Mouse (Mus musculus): ENCODE data around the gene Bcar3.

The Bcar3 gene

GRCm38 (mm10) chr3:122334375-122334774 is 40.4 kb downstream of the Bcar3 start:
- intact Hi-C loops (cut with DNase I): no loop called here

- intact Hi-C loops (cut with DNase I): loop anchor here (5.0 kb wide), 1 partner anchor 61 kb away; no protein-coding TSS in a partner anchor
Observed at GRCm38 (mm10) chr3:122336030-122336429, 42.1 kb downstream of the Bcar3 start.

DNA sequence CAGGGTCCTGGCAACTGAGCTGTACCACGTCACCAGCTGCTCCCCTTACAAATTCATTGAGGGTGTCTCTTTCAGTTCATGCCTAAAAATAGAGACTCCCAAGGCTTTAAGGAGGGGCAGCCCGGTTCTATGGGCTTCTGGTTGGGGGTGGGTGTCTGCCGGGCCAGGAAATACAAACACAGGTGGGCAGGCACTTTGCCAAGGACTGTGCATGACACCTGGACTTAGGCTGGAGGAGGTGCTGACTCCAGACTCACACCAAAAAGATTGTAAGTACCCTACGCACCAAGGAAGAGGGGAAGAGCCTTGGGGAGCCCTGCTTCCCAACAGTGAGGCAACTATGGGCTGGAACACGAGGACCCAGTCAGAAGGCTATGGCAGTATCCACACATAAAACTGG is 44.1 kb downstream of the Bcar3 start:
- intact Hi-C loops (cut with DNase I): loop anchor here (5.0 kb wide), 1 partner anchor 59 kb away; no protein-coding TSS in a partner anchor

- intact Hi-C loops (cut with DNase I): loop anchor here (5.0 kb wide), 1 partner anchor 58 kb away; no protein-coding TSS in a partner anchor
Observed at GRCm38 (mm10) chr3:122338897-122339296, 45.0 kb downstream of the Bcar3 start.

- intact Hi-C loops (cut with DNase I): no loop called here
Observed at GRCm38 (mm10) chr3:122340135-122341068, 46.5 kb downstream of the Bcar3 start.

GRCm38 (mm10) chr3:122343437-122343853 is 49.5 kb downstream of the Bcar3 start:
- intact Hi-C loops (cut with DNase I): no loop called here

- intact Hi-C loops (cut with DNase I): no loop called here
Observed at GRCm38 (mm10) chr3:122344350-122344749, 50.4 kb downstream of the Bcar3 start.

- intact Hi-C loops (cut with DNase I): no loop called here
Observed at GRCm38 (mm10) chr3:122345977-122346472, 52.1 kb downstream of the Bcar3 start.

DNA sequence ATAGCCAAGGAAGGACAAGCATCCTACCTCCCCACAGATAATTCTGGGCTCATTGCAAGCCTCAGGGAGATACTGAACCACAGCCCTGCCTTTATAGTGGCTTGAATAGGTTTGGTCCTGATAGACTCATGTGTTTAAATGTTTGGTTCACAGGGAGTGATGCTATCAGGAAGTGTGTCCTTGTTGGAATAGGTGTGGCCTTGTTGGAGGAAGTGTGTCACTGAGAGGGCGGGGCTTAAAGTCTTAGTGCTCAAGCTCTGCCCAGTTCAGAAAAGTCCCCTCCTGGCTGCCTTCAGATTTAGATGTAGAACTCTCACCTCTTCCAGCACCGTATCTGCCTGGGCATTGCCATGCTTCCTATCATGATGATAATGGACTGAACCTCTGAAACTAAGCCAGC is 52.7 kb downstream of the Bcar3 start:
- intact Hi-C loops (cut with DNase I): no loop called here

DNA sequence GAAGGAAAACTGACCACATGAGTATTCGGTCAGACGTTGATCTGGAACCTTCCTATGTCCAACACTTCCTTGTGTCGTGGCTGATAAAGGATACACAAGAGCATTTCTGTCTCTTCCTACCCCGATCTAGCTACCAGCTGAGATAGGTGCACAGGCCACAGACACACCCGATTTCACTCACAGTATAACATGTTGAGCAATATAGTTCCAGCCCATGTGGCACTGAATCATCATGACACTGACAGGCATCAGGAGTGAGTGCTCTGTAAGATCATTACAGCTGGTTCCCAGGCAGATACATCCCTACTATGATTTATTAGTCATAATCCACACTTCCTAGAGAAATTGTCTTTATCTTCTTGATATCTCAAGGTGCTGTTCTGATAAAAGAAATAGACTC is 54.7 kb downstream of the Bcar3 start:
- intact Hi-C loops (cut with DNase I): no loop called here

- intact Hi-C loops (cut with DNase I): no loop called here
Observed at GRCm38 (mm10) chr3:122352801-122353200, 58.9 kb downstream of the Bcar3 start.

- intact Hi-C loops (cut with DNase I): no loop called here
Observed at GRCm38 (mm10) chr3:122359426-122359825, 65.5 kb downstream of the Bcar3 start.

- intact Hi-C loops (cut with DNase I): no loop called here
Observed at GRCm38 (mm10) chr3:122359954-122360353, 66.0 kb downstream of the Bcar3 start.

DNA sequence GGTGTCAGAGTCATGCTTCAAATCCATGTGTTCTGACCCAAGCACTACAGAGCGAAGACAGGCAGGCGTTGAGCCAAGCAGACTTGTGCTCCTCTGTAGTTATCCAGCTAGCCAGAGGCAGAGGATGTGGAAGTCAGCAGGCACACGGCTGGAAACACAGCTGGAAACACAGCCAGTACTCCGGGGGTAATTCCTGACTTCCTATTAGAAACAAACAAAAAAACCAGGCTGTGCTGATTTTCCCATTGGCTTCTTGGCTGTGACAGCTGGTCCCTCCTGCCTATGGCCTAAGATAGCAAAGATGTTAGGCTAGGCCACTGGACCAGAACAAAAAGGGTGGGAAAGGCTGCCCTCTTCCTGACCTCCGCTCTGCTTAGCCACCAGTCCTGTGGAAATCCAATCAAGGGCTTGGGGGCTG is 66.8 kb downstream of the Bcar3 start:
- intact Hi-C loops (cut with DNase I): no loop called here

DNA sequence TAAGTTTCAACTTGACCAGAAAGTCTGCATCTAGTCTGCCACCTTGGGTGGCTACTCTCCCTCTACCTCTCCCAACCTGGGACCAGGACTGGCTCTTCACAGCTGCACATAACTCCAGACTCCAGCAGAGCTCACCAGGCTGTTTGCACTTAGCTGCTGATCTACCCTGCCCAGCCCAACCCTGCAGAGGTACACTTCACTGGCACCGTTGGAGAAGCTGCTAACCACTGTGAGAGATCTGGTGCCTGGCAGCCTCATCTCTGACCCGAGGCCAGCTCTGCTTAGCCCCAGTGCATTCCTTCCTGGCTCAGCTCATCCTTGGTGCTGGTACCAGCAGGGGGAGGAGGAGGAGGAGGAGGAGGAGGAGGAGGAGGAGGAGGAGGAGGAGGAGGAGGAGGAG is 68.8 kb downstream of the Bcar3 start:
- intact Hi-C loops (cut with DNase I): no loop called here

DNA sequence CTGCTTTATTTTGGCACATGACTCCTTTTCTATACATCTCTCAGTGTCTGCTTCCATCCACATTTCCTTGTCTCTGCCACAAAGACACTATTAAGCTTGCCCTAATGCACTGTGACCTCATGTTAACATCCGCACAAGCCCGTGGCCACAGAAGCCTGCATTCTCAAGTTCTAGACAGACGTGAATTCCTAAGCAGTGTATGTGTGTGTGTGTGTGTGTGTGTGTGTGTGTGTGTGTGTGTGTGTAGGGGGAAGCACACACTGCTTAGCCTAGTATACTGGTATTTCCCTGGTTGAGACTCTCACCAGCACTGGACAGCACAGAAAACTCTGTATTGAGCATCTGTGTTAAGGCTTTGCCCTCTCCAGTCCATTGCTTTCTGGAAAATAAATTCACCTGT is 70.6 kb downstream of the Bcar3 start:
- intact Hi-C loops (cut with DNase I): no loop called here

DNA sequence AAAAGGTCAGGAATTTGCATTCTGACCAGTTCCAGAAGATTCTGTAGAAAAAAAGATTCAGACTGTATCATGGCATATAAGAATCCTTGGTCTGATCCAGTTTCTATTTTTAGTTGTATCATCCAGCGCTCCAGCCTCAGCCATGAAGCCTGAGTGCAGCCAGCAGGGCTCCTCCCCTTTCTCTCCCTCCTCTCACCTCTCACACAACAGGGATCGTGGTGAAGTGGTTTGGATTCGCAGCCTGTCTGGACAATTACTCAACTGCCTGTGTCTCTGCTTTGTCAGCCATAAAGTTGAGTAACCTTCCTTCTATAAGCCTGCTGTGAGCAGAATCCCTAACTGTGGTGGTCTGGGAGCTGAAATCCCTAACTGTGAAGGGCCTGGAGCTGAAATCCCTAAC is 71.4 kb downstream of the Bcar3 start:
- intact Hi-C loops (cut with DNase I): no loop called here

DNA sequence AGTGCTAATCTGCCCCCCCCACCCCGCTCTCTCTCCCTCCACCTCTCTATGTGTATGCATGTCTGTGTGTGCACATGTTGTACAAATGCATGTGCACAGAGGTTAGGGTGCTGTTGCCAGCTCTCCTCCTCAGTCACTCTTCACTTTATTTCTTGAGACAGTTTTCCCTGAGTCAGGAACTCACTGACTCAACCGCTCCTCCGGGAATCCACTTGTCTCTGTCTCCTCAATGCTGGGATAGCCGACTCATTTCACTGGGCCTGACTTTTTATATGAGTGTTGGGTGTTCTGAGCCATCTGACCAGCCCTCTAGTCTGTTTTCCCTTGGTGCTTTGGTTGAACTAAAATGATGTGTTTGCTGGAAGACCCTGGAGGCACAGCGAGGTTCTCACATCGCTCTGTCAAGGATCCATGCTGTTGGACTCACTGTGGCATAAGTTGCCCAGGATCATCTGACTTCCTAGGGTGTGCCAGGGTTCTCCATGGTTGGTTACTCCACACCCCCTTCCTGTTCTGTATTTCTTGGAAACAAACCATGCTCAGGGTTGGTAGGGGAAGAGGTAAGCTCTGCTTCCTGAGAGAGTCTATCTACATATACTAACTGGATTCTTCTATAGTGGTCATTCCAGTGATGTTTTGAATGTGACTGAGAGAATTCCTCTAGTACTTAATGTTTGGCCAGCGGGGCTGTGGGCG is 77.9 kb downstream of the Bcar3 start:
- intact Hi-C loops (cut with DNase I): no loop called here

DNA sequence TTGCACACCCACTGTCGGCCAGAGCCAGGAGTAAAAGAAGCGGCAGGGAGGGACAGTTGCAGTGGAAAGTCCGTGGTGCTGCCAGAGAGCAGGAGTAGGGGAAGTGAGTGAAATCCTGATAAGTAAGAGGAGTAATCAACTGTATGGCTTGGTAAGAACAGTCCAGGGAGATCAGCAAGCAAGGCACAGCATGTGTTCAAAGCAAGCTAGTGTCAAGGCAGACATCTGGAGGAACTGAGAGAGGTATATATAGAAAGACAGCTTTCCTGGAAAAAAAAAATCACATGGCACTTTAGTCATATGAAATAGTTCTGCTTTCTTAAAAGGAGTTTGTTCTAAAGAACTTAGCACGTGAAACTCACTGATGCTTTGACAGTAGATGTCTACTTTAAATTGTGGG is 78.7 kb downstream of the Bcar3 start:
- intact Hi-C loops (cut with DNase I): no loop called here

GRCm38 (mm10) chr3:122376011-122376410 is 82.1 kb downstream of the Bcar3 start:
- intact Hi-C loops (cut with DNase I): no loop called here

DNA sequence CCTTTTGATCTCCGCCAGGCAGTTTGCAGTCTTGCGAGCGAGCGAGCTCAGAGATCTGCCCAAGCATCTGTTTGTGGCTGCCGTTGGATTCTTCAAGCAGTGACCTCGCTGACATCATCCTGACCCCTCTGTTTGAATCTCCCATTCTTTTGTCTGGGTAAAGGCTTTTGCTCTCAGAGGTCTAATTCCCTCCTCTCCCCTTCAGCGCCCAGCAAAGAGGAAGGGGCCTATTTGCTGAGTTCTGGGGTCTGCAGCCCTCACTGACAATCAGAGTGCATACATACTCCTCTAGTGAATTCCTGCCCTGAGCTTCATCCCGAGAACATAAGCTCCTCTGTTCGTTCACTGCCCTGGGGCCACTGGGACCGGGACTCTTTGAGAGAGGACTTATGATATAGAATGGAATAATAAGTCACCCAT is 82.5 kb downstream of the Bcar3 start:
- intact Hi-C loops (cut with DNase I): no loop called here

- intact Hi-C loops (cut with DNase I): no loop called here
Observed at GRCm38 (mm10) chr3:122376841-122377464, 83.0 kb downstream of the Bcar3 start.

Measured in adrenal gland (tissue).